In the genomic region with DNA sequence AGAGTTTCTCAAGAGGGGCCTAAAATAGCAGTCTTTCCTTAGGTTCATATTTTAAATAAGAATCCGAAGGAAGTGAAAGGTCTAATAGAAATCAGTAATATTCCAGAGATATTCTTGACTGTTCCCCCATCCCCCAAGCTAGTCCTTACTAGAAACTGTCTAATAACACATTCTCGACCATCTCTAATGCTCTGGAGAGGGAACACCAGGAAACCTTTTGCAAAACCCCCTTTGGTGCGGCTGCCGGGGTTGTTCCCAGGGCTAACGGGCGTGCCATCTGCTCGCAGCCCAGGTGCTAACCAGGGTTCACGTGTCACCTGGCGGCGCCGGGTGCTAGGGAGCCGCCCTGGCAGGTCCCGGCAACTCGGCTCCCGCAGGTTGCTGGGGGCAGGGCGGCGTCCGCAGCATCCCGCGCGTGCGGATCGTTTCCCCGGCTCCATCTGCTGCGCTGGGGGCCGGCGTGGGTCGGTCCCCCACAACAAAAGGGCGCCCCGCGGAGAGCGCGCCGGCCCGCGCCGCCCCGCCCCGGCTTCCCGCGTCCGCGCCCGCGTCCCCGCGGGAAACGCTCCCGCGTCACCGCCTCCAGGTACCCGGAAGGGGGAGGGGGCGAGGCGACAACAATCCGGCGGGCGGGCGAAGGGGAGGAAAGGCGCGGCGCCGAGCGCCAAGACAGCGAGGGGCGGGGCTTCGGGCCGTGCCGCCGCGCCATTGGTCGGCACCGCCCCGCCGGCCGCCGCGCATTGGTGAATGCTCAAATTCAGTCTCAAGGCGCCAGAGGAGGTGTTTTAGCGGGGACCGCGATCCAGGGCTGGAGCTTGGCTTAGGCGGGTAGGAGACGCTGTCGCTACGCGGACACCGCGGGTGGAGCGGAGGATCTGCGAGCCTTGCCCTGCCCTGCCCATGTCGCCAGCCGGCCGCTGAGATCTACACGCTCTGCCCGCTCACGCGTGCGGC, we compare ENCODE assay signal across 8 mouse cellular contexts. TPM values are rescaled to one million over a fixed set of nuclear protein-coding genes. Genes with fewer than 3 reads are reported as not detected.
DNase-seq lines count a peak whose midpoint lies in the region; ATAC-seq lines count a peak whose summit lies in the region.

Gene E2f7, plus strand, starts transcription at position 754 of the 954 bp plus-strand sequence.

- H3K4me2 ChIP-seq in hindbrain, embryonic 12.5 days (replicated peaks): peak within 1 kb of the TSS; percentile 93

- peak within 1 kb of the TSS; percentile 84 for H3K27ac ChIP-seq in hindbrain, embryonic 12.5 days

- peak; percentile 91 for DNase-seq in Muller cell, postnatal 12 days (ENCODE audit: inconsistent ontology term)
- DNase-seq in cerebellum, adult 9-10 months: peak; percentile 91
- DNase-seq in frontal cortex, adult 2 months (ENCODE audit: extremely low spot score in 1 of 2, low spot score in 1 of 2): peak; percentile 60 to 88
- peak; percentile 83 to 85 for DNase-seq in layer of hippocampus, postnatal 36 days
- peak; percentile 94 for DNase-seq in lung, postnatal 36 days
- peak; percentile 96 for DNase-seq in retina, postnatal 1 day
- DNase-seq in urinary bladder, adult 18-20 months (ENCODE audit: low spot score in 2 of 2): peak; percentile 70 to 72

- H3K36me3 ChIP-seq in hindbrain, embryonic 12.5 days: peaks cover 9% of the 10 kb centered on the region; the same call in 1 of the 2 replicates

- WGBS in hindbrain, embryonic 12.5 days: under 1% methylated on average over 94 of the region's 98 CpGs

- no peaks in the 10 kb centered on the region for H3K9me3 ChIP-seq in hindbrain, embryonic 12.5 days (replicated peaks)

- H3K27me3 ChIP-seq in hindbrain, embryonic 12.5 days: no peaks in the 10 kb centered on the region

- peak; percentile 99 for ATAC-seq in hindbrain, embryonic 12.5 days (ENCODE audit: low FRiP score)

- H3K9ac ChIP-seq in hindbrain, embryonic 12.5 days: peak within 1 kb of the TSS; percentile 87

- H3K4me3 ChIP-seq in hindbrain, embryonic 12.5 days: peak within 1 kb of the TSS; percentile 81

- H3K4me1 ChIP-seq in hindbrain, embryonic 12.5 days: peaks cover 13% of the 10 kb centered on the region

RNA-seq across cellular contexts. Expression of gene E2f7, which starts in this region (rescaled TPM):
- 0.22 and 0.44 TPM in 2 replicates for polyA plus RNA-seq in frontal cortex, adult 2 months (2012; rRNA removed)
- polyA plus RNA-seq in hindbrain, embryonic 12.5 days (2016; fragmentation: Nextera tagmentation; extraction: Ambion mirVana): 22.5 and 26.5 TPM in 2 replicates
- total RNA-seq in layer of hippocampus, postnatal 36 days (2021): under 1 TPM; 0.38 to 0.90 TPM

Comparison
In these comparisons a context has a peak if more than half of its experiments do, and no peak if none do; other contexts are left out.
1. Peak in every context shown above with its lines: DNase-seq, ATAC-seq, H3K4me3 ChIP-seq and H3K27ac ChIP-seq.
2. RNA of gene E2f7 (polyA plus RNA-seq): 22.5 to 26.5 TPM in hindbrain, embryonic 12.5 days; 0.22 to 0.44 TPM in frontal cortex, adult 2 months; every median in the first group is over 10 times any median in the second.
3. Peak in DNase-seq in frontal cortex, adult 2 months; RNA of the gene not detected or under 1 TPM.
4. Peak in DNase-seq in layer of hippocampus, postnatal 36 days; RNA of the gene not detected or under 1 TPM.